Mouse (Mus musculus) NIH3T3 (cell line): ENCODE results near the gene Itfg1.
A peak's percentile ranks its signal among the peaks of the same experiment; 100 is the strongest.
"Not testable (repeated sequence)": the region's sequence is repeated elsewhere in the genome, so short reads cannot be mapped to it uniquely, and the experiment has no call there.

Source experiments
- DNase-seq: peaks from one replicate; pipeline ENCODE4 v3.0.0-alpha.2; 2012; ENCODE audit warnings: low read depth

Itfg1 gene

GRCm38 (mm10) chr8:85840657-85841488 lies at the start of gene Itfg1, which contains the start of gene Phkb:
Gene Itfg1 (minus strand): TSS chr8:85840921.
Gene Phkb (plus strand): TSS chr8:85840959.
- DNase-seq: peak; percentile 93

- DNase-seq: no peak
These were observed 44.1 kb upstream of the Itfg1 start for GRCm38 (mm10) chr8:85884811-85885210.

DNA sequence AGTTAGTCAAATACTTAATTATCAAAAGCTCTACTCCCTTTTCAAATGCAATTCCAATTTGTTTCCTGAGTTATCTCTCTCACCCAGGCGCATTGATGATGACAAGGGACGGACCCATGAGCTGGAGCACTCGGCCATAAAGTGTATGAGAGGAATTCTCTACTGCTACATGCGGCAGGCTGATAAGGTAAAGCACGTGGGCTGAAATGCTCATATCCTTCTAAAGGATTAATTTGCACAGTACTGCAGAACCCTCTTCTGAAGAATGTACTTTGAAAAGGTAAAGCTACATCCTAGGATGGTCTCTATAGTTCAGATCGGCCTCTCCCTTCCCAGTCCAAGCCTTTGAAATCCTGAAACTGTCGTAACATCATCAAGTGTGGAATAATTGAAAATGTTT lies 38.9 kb upstream of the Itfg1 start:
- DNase-seq: no peak

DNA sequence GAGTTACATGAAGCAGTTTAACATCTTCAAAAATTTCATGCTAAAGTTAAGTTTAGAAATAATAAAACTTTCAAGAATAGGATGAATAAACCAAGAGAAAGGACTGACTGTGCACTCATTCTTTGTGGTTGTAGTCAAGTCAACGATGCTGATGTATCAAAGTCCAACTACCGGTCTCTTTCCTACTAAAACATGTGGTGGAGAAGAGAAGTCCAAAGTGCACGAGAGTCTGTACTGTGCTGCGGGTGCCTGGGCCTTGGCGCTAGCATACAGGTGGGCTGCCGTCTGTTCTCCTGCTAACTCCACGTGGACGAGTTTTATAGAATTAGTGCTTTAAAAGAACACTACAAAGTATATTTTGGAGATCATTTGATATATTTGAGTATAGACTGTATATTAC lies 37.3 kb upstream of the Itfg1 start:
- DNase-seq: no peak

DNA sequence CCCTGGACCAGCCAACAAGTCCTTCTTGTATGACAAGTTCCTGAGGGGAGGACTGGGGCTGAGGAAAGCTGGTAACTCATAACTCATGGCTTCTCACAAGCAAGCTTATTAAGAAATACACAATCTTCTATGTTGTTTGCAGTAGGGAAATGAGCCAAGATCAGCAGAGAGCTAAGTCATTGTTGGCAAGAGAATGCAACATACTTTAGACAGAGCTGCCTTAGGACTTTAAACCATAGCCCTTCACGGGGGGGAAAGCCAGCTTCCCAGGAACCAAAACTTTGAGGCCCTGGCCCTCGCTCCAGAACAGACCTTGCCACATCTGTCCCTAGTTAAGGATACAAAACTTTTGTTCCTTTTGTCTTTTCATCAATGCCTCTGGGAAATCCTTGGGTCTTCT lies 30.9 kb upstream of the Itfg1 start:
- peak; percentile 92 for DNase-seq

GRCm38 (mm10) chr8:85862381-85862780 lies 21.7 kb upstream of the Itfg1 start:
- peak; percentile 81 for DNase-seq

DNA sequence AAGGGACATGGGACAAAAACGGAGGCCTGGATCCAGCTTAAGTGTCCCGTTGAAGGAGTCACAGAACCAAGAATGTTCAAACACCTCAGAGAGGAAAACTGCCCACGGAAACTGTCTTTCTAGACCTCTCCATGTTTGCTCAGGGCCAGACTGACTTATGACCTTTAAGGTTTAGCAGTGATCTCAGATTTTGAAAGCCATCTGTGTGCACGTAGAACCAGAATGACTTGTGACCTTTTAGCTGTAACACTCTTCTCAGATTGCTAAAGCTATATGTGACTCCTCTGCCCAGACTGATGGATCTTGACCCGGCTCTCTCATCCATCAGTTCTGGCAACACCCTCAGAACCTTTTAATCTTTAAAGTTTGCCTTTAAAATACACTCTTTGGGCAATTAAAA lies 19.9 kb upstream of the Itfg1 start:
- no peak for DNase-seq

DNA sequence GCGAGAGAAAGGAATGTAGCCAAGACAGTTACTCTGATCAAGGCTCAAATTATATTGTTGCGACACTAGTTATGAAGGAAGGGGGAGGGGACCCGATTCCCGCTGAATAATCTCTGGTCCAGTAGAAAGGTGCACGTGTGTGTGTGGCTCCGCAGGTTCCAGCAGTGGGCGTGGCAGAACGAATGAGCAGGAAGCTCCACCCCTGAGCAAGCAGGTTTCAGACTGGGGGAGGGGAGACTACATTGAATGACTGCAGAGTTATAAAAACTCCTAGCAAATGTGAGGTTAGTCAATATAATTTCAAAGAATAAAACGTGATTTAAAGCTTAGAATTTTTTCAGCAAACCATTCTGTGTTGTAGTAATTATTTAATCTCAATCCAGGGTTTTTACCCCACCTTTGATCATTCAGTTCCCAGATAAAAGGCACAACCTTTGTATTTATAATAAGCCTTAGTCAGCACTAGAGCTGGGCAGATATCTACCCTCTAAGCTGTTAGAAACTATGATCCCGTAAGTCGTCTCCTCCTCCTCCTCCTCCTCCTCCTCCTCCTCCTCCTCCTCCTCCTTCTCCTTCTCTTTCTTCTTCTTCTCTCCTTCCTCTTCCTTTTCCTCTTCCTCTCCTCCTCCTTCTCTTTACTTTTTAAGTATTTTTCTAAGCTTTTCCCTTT lies 16.6 kb upstream of the Itfg1 start:
- not testable (repeated sequence) for DNase-seq

- DNase-seq: no peak
These were observed 13.8 kb upstream of the Itfg1 start for GRCm38 (mm10) chr8:85854220-85855123.

- DNase-seq: no peak
These were observed 5.2 kb upstream of the Itfg1 start for GRCm38 (mm10) chr8:85845887-85846286.

- DNase-seq: peak; percentile 31
These were observed 721 bp upstream of the Itfg1 start for GRCm38 (mm10) chr8:85841489-85841795.

DNA sequence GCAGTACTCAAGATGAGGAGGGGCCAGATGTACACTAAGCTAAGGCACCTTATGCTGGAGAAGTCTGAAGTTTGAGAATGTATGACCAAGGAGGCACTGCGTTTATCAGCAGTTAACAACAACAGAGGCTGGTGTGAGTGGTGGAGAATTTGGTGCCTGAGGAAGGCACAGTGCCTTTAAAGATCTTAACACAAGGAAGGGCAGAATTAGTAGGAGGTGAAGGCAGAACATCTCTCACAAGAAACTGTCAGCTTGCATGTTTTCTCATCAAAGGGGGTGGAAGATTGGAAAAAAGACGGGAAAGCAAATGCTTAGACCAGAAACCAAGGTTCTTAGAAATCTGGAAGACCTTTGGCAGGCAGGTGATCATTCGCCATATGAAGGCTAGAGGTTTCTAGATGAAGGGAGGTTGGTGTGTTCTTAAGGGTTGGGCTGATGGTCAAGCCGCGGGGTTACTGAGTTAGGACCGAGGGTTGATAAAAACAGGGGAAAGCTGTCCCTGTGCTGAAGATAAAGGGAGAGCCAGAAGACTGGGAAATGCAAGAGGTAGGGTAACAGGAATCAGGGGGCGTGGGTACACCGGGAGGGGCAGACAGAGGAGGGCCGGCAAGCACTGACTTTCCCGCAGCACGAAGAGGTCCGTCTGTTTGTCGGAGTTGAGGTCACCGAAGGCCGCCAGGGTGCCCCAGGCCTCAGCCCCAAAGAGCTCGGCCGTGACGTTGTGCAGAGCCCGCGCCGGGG lies 635 bp downstream of the Itfg1 start:
- peak; percentile 6 for DNase-seq

DNA sequence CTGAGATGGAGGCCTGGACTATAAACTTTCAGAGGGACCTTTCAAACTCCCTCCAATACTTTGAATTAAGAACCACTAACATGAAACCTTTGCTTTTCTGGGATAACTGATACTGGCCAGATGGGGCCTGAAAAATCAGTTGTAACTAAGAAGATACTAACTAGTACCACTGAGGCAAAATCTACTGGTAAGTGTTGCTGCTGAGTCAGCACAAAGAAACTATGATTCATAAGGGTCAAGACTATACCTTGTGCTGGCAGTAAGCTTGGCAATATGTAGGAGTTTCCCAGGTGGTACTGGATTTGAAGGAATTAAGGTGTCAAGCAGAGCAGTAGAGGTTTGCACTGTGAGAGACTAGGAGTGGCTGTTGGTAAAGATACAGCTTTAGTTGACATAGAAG lies 27.1 kb downstream of the Itfg1 start:
- DNase-seq: no peak

DNA sequence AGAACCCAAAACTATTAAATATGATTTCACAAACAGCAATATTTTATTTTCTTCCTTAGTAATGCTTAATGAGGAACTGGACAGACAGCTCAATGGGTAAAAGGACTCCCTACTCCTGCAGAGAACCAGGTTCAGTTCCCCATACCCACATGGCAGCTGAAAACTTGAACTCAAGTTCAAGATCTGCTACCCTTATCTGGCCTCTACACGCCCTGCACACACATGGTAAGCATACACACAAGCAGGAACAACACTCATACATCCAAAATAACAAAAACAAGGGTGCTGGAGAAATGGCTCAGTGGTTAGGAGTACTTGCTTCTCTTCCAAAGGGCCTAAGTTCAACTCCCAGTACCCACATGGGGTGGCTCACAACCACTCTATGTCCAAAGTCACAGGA lies 39.3 kb downstream of the Itfg1 start:
- DNase-seq: no peak

DNA sequence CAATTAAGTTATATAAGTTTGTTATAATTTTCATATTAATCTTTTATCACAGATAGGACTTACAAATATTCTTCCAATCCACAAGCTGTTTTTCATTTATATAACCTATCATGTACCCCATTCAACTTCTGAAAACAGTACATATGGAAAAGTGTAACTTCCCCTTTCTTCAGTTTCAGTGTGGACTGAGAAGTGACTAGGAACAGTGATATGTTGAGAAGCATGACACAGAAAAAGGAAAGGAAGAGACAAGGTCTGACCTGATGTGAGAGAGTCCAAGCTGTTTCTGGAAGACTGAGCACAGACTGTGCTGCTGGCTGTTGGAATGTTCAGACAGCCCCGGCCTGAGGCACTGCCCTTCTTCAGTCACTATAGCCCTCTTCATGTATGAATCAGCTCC lies 40.6 kb downstream of the Itfg1 start:
- no peak for DNase-seq

GRCm38 (mm10) chr8:85796392-85796791 lies 44.3 kb downstream of the Itfg1 start:
- DNase-seq: not testable (repeated sequence)

DNA sequence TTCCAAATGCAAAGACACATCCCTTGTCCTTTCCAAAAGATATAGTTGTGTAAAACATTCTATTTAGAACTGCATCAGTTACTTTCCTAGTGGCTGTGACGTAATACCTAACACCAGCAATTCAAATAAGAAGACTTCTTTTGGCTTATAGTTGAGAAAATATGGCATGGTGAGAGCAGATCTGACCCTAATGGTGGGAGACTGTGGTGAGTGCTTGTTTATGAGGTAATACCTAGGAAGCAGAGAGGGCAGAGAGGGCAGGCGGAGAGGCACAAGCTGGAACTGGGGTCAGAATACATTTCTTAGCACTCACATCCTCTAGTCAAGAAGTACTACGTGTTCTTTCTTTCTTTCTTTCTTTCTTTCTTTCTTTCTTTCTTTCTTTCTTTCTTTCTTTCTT lies 52.4 kb downstream of the Itfg1 start:
- DNase-seq: no peak

GRCm38 (mm10) chr8:85787909-85788308 lies 52.8 kb downstream of the Itfg1 start:
- no peak for DNase-seq

DNA sequence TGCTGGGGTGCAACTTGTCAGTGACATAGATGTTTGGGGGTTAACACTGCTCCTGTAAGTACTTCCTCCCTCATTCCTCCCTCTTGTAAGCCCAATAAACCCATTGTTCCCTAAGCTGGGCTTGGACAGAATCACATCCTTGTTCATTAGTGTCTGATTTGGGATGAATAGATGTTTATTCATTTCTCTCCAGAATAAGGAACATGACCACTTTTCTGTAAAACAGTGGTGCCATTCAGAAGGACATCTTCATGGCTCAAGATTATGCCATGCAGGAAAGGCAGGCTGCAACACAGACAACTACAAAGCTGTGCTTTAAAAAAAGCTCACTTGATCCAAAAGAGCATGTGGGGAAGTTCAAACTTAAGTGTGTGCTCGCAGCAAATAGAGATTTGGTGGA lies 55.2 kb downstream of the Itfg1 start:
- DNase-seq: no peak

GRCm38 (mm10) chr8:85783871-85784270 lies 56.9 kb downstream of the Itfg1 start:
- DNase-seq: no peak

GRCm38 (mm10) chr8:85780091-85780490 lies 60.6 kb downstream of the Itfg1 start:
- no peak for DNase-seq

DNA sequence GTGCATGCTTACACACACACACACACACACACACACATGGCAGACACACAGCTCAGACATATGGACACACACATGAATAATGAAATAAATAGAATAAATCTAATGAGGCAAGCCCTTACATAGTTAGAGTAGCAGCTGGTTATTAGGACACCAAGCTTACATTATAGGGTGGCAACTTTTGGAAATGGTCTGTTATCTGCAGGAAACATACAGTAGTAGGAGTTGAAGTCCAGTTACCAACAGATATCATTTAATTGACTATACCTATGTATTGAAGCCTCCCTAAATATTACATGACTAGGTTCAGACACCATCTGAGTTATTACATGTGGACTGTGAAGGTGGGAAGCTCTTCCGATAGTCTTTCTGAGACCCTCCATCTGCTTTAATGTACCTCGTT lies 95.7 kb downstream of the Itfg1 start:
- DNase-seq: no peak
